Mouse (Mus musculus) thymus, adult 2 months (tissue): ENCODE measurements around the gene Zcchc7.

Experiments
- CTCF ChIP-seq: fragments of 200-500 bp; IDR thresholded peaks from 2 replicates; pipeline ENCODE4 v1.5.1; 2012; ENCODE audit warnings: mild to moderate bottlenecking, control low read depth, low read length, moderate library complexity, borderline replicate concordance; ENCODE audit not compliant: control insufficient read depth, poor library complexity, insufficient read depth; ENCODE audit errors: extremely low read depth
- POLR2A ChIP-seq: fragments of 200-500 bp; IDR thresholded peaks from 2 replicates; pipeline ENCODE4 v1.6.1; 2012; ENCODE audit warnings: mild to moderate bottlenecking, low read length, control low read depth, moderate library complexity; ENCODE audit not compliant: control insufficient read depth, poor library complexity, insufficient read depth; ENCODE audit errors: extremely low read depth

DNA sequence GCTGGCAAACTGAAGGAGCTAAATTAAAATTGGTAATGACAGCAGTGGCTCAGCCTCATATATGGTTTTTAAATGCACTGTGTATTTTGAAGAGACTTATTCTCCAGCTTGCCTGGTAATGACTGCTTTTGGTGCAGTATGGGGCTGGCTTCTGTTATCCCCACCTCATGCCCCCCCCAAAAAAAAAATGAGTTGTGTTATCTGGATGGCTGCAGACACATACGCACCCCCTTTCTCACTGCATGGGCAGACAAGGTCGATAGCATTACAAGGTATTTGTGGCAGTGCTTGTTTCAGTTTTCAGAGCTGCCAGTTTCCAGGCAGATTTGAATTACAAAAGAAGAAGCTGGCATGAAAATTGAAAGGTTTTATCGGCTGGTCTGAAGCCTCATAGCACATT, 162.2 kb downstream of the Zcchc7 start:
- TF ChIP-seq CTCF = no peak
- TF ChIP-seq POLR2A = no peak
